Mouse (Mus musculus): Measurements from ENCODE around the gene Mpv17l2. TPM values are rescaled to one million over a fixed set of nuclear protein-coding genes. Genes with fewer than 3 reads are reported as not detected.

The Mpv17l2 gene
- polyA plus RNA-seq, 1 experiment from 2014 or later: 32.7 TPM

GRCm38 (mm10) chr8:70800648-70801047, 39.9 kb upstream of the Mpv17l2 start:
- Histone ChIP-seq H3K4me3 (no peak overlapping the region), H3K9ac (no peak overlapping the region), H3K9me3 (no peaks in the 10 kb centered on the region), H3K36me3 (no peaks in the 10 kb centered on the region), H3K27me3 (peaks cover 76% of the 10 kb centered on the region), H3K4me1 (peaks cover 19% of the 10 kb centered on the region), H3K27ac (no peak overlapping the region), H3K4me2 (replicated peaks) (no peak overlapping the region)
- no peak for ATAC-seq (ENCODE audit: insufficient number of reproducible peaks, insufficient read depth, low FRiP score, low TSS enrichment)
- WGBS: 49% methylated on average over 10 of the region's 10 CpGs

DNA sequence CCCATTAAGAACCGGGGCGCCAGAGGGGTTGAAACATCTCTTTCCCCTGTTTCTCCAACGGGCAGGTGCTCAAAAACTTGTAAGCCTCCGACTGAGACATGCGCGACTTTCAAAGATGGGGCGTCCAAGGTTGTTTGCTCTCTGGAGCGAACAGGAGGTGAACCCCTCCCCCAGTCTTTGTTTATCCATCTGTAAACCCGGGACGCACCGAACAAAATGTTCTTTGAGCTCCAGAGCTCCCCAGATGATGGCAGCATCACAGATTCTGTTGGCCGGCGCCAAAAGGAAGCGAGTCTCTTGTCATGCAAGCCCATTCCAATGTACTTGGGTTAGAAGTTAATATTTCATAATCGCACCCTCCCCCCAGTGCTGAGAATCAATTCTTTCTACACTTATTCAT, 37.5 kb upstream of the Mpv17l2 start:
- WGBS: 13% methylated on average over 15 of the region's 15 CpGs
- H3K36me3 ChIP-seq: no peaks in the 10 kb centered on the region
- no peak overlapping the region for H3K27ac ChIP-seq
- H3K9me3 ChIP-seq: no peaks in the 10 kb centered on the region
- ATAC-seq (ENCODE audit: insufficient number of reproducible peaks, insufficient read depth, low FRiP score, low TSS enrichment): no peak
- H3K4me3 ChIP-seq: peak overlapping the region; percentile 52
- H3K4me2 ChIP-seq (replicated peaks): peak overlapping the region; percentile 82
- peaks cover 8% of the 10 kb centered on the region for H3K4me1 ChIP-seq
- H3K9ac ChIP-seq: no peak overlapping the region
- peaks cover 72% of the 10 kb centered on the region for H3K27me3 ChIP-seq

- peaks cover 64% of the 10 kb centered on the region for H3K27me3 ChIP-seq
- 1% methylated on average over 51 of the region's 57 CpGs for WGBS
- ATAC-seq (ENCODE audit: insufficient number of reproducible peaks, insufficient read depth, low FRiP score, low TSS enrichment): peak; percentile 88
- peak overlapping the region; percentile 64 for H3K9ac ChIP-seq
- H3K4me1 ChIP-seq: peaks cover 16% of the 10 kb centered on the region
- no peak overlapping the region; the same call in 1 of the 2 replicates for H3K27ac ChIP-seq
- no peaks in the 10 kb centered on the region for H3K36me3 ChIP-seq
- H3K9me3 ChIP-seq: no peaks in the 10 kb centered on the region
- peak overlapping the region; percentile 82 for H3K4me2 ChIP-seq (replicated peaks)
- peak overlapping the region; percentile 52 for H3K4me3 ChIP-seq
Measured at GRCm38 (mm10) chr8:70797081-70798070, 36.6 kb upstream of the Mpv17l2 start.

GRCm38 (mm10) chr8:70796403-70797080, 35.8 kb upstream of the Mpv17l2 start:
- H3K4me1 ChIP-seq: peaks cover 21% of the 10 kb centered on the region
- no peak for ATAC-seq (ENCODE audit: insufficient number of reproducible peaks, insufficient read depth, low FRiP score, low TSS enrichment)
- no peaks in the 10 kb centered on the region for H3K9me3 ChIP-seq
- H3K4me3 ChIP-seq: peak overlapping the region; percentile 52
- no peaks in the 10 kb centered on the region for H3K36me3 ChIP-seq
- H3K9ac ChIP-seq: peak overlapping the region; percentile 64
- peaks cover 56% of the 10 kb centered on the region for H3K27me3 ChIP-seq
- H3K4me2 ChIP-seq (replicated peaks): peak overlapping the region; percentile 82
- 2% methylated on average over 54 of the region's 54 CpGs for WGBS
- H3K27ac ChIP-seq: peak overlapping the region; percentile 52; the same call in 1 of the 2 replicates

DNA sequence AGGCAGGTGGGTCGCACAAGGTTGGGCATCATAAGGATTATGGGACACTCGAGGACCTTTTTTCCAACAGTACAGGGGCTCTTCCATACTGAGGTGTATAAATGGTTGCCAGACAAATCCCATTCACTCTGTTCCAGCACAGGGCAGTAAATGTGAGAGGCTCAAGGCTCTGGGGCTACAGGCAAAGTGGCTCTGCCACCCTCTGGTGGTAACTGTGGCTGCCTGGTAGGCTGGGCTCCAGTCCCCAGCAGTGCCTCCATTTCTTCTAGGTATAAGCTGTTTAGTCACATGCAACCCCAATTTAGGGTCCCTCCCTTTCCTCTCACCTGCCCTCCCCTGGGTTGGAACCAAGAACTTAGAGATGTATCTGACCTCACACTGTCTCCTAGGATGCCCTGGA, 34.6 kb upstream of the Mpv17l2 start:
- 82% methylated on average over 2 of the region's 2 CpGs for WGBS
- H3K27me3 ChIP-seq: peaks cover 46% of the 10 kb centered on the region
- ATAC-seq (ENCODE audit: insufficient number of reproducible peaks, insufficient read depth, low FRiP score, low TSS enrichment): no peak

GRCm38 (mm10) chr8:70794215-70794614, 33.5 kb upstream of the Mpv17l2 start:
- H3K4me3 ChIP-seq: no peak overlapping the region
- no peak overlapping the region for H3K4me2 ChIP-seq (replicated peaks)
- WGBS: 79% methylated on average over 2 of the region's 2 CpGs
- no peak for ATAC-seq (ENCODE audit: insufficient number of reproducible peaks, insufficient read depth, low FRiP score, low TSS enrichment)
- peaks cover 34% of the 10 kb centered on the region for H3K27me3 ChIP-seq
- H3K9me3 ChIP-seq: no peaks in the 10 kb centered on the region
- H3K9ac ChIP-seq: no peak overlapping the region
- H3K4me1 ChIP-seq: peaks cover 34% of the 10 kb centered on the region
- H3K36me3 ChIP-seq: 0 out of 2 replicates have a peak, but pooled peaks cover 5% of the 10 kb centered on the region
- no peak overlapping the region for H3K27ac ChIP-seq

More for the DNA sequence above, 34.6 kb upstream of the Mpv17l2 start:
- Histone ChIP-seq H3K9me3 (no peaks in the 10 kb centered on the region), H3K9ac (no peak overlapping the region), H3K27ac (no peak overlapping the region), H3K36me3 (no peaks in the 10 kb centered on the region), H3K4me3 (no peak overlapping the region), H3K4me1 (peaks cover 33% of the 10 kb centered on the region), H3K4me2 (replicated peaks) (no peak overlapping the region)

DNA sequence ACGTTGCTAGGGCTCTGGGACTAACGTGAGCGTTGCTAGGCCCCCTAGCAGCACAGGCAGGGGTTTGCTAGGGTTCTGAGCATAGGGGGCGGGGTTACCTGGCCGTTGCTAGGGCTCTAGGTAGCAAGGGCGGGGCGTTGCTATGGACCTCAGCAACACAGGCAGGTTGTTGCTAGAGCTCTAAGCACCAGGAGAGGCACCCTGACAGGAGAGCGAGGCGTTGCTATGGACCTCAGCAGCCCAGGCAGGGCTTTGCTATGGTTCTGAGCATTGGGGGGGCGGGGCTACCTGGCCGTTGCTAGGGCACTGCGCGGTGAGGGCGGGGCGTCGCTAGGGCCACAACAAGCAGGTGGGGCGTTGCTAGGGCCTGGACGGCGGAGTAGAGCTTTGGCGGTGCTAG, 32.0 kb upstream of the Mpv17l2 start:
- H3K4me1 ChIP-seq: peaks cover 45% of the 10 kb centered on the region
- peak; percentile 32 for ATAC-seq (ENCODE audit: insufficient number of reproducible peaks, insufficient read depth, low FRiP score, low TSS enrichment)
- peaks cover 23% of the 10 kb centered on the region for H3K27me3 ChIP-seq
- WGBS: 0% methylated on average over 20 of the region's 20 CpGs
- peak overlapping the region; percentile 75 for H3K4me3 ChIP-seq
- H3K4me2 ChIP-seq (replicated peaks): peak overlapping the region; percentile 81
- peak overlapping the region; percentile 87 for H3K27ac ChIP-seq
- peaks cover 20% of the 10 kb centered on the region for H3K36me3 ChIP-seq
- H3K9me3 ChIP-seq: no peaks in the 10 kb centered on the region
- H3K9ac ChIP-seq: peak overlapping the region; percentile 89

DNA sequence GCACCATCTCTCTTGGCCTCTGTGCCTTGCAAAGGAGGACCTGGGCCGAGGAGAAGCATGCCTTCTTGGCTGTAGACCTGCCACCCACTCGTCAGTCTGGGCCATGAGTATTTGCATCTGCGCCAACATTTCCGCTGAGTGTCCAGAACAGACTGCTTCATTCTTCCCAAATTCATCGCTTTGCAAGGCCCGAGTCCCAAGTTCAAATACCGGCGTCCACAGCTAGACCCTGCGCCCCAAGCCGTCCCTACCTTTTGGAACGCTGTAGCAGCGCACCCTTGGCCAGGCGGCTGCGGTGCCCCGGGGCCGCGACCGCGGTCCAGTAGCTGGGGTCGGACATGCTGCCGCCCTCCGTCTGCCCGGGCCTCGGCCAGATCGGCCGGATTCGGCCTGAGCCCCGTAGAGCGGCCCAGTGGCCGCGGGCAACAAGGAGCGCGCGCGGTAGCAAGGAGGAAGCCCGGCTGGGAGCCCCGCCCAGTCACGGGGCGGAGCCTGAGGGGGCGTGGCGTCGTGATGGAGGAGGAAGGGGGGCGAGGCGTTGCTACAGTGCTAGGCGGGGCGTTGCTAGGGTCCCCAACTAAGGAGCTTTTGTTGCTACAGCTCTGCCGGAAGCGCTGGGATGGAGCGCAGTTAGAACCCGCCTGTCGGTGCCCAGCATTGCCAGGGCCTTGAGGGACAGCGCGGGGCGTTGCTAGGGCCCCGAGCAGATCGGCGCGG, 31.4 kb upstream of the Mpv17l2 start:
- Histone ChIP-seq H3K4me2 (replicated peaks) (peak overlapping the region; percentile 81), H3K27me3 (peaks cover 23% of the 10 kb centered on the region), H3K27ac (peak overlapping the region; percentile 87), H3K9me3 (no peaks in the 10 kb centered on the region), H3K9ac (peak overlapping the region; percentile 89), H3K4me3 (peak overlapping the region; percentile 75), H3K4me1 (peaks cover 44% of the 10 kb centered on the region), H3K36me3 (peaks cover 24% of the 10 kb centered on the region)
- peak; percentile 80 for ATAC-seq (ENCODE audit: insufficient number of reproducible peaks, insufficient read depth, low FRiP score, low TSS enrichment)
- 4% methylated on average over 58 of the region's 58 CpGs for WGBS

DNA sequence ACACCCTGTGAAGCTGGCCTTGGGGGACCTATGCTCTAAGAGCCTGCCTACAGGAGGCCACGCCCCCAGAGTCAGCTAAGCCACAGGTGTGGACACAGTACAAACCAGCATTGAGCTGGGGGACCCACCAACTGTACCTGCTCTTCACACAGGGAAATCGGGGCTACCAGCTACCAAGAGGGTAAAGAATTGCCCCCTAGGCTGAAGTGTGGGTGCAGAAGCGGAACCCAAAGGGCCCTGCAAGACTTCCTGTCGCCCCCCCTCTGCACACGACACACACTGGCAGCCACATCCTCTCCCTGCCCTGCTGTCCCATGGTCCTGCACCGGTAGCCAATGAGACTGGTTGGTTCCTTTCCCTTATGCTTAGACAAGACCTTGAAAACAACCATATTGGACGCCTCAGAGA, 30.6 kb upstream of the Mpv17l2 start:
- Histone ChIP-seq H3K9ac (peak overlapping the region; percentile 89), H3K27ac (peak overlapping the region; percentile 36; the same call in 1 of the 2 replicates)

DNA sequence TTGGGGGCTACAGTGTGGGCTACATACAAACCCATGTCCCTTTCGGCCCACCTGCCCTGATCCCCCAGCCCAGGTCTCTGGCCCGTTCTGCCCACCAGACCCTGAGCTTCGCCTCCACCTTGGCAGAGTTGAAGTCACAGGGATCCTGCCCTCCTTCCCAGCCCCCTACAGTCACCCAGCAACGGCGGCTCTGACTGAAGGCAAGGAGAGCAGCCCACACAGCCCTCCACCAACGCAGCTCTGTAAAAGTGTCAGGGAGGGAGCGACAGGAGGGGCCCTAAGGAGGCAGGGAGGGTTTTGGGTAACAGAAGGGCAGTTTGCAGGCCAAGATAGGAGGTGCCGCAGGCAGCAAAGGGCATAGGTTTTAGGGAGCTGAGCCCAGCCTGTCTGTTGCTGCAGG, 30.1 kb upstream of the Mpv17l2 start:
- WGBS: 66% methylated on average over 8 of the region's 8 CpGs
- H3K27ac ChIP-seq: no peak overlapping the region

More for the DNA sequence above, 30.6 kb upstream of the Mpv17l2 start:
- Histone ChIP-seq H3K4me1 (peaks cover 40% of the 10 kb centered on the region), H3K27me3 (peaks cover 23% of the 10 kb centered on the region), H3K4me3 (peak overlapping the region; percentile 75), H3K9me3 (no peaks in the 10 kb centered on the region), H3K36me3 (peaks cover 28% of the 10 kb centered on the region), H3K4me2 (replicated peaks) (peak overlapping the region; percentile 81)
- 78% methylated on average over 7 of the region's 7 CpGs for WGBS
- no peak for ATAC-seq (ENCODE audit: insufficient number of reproducible peaks, insufficient read depth, low FRiP score, low TSS enrichment)

GRCm38 (mm10) chr8:70789046-70789445, 28.3 kb upstream of the Mpv17l2 start:
- peaks cover 9% of the 10 kb centered on the region; the same call in 1 of the 2 replicates for H3K27me3 ChIP-seq
- no peak overlapping the region for H3K9ac ChIP-seq
- no peak overlapping the region for H3K27ac ChIP-seq
- ATAC-seq (ENCODE audit: insufficient number of reproducible peaks, insufficient read depth, low FRiP score, low TSS enrichment): no peak
- no peaks in the 10 kb centered on the region for H3K9me3 ChIP-seq
- H3K36me3 ChIP-seq: peaks cover 50% of the 10 kb centered on the region
- WGBS: 77% methylated on average over 10 of the region's 10 CpGs
- H3K4me1 ChIP-seq: peaks cover 40% of the 10 kb centered on the region
- H3K4me3 ChIP-seq: no peak overlapping the region
- H3K4me2 ChIP-seq (replicated peaks): no peak overlapping the region

More for the DNA sequence above, 30.1 kb upstream of the Mpv17l2 start:
- Histone ChIP-seq H3K4me2 (replicated peaks) (peak overlapping the region; percentile 81), H3K4me3 (peak overlapping the region; percentile 75; the same call in 1 of the 2 replicates), H3K36me3 (peaks cover 33% of the 10 kb centered on the region), H3K9me3 (no peaks in the 10 kb centered on the region), H3K4me1 (peaks cover 40% of the 10 kb centered on the region), H3K27me3 (peaks cover 19% of the 10 kb centered on the region), H3K9ac (peak overlapping the region; percentile 89; the same call in 1 of the 2 replicates)
- no peak for ATAC-seq (ENCODE audit: insufficient number of reproducible peaks, insufficient read depth, low FRiP score, low TSS enrichment)
